Mouse (Mus musculus): ENCODE results near the gene Chst8.

Gene Chst8

DNA sequence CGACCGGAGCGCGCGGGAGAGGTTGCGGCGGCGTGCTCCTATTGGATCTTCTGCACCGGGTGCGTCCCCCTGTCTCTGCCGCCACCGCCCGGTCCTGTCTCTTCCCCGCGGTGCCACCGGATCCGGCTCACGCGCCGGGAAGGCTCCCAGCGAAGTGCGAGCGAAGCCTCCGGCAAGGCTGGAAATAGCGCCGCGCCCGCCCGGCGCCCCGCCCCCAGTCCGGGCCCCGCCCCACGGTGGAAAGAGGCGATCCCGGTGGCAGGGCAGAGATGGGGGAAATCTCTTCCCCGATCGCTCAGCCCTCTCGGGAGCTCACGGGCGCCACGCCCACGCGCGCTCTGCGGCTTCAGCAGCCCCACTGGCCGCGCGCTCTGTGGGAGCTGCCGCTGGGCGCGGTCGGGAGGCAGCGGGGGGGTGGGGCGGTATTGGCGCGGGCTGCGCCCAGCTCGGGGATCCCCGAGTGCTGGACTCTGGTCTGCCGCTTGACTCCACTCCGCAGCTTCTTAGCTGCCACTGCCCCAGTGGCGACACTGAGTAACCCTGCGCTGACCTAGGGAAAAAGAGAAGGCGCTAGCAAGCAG lies at the start of gene Chst8:
TSS of gene Chst8 (minus strand) at position 181 of the 581 bp plus-strand sequence.
- DNase-seq, result peak; percentile 23

- no peak for DNase-seq
Measured at GRCm38 (mm10) chr7:34858291-34858690, 45.8 kb upstream of the Chst8 start.

GRCm38 (mm10) chr7:34854781-34855352 lies 42.4 kb upstream of the Chst8 start:
- no peak for DNase-seq

DNA sequence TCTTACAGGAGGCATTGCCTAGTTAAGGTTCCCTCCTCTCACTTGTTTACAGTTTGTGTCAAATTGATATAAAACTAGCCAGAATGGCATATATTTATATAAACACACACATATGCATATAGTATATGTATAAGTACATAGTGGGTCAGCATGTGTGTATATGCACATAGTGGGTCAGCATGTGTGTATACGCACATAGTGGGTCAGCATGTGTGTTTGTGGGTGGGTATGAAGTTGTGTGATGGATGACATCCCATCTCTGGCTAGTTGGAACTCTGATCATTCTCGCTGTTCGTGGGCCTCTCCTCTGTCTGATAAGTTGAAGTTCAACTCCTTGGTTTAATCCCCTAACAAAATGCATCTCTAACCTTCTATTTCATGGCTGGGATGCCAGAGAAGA lies 40.9 kb upstream of the Chst8 start:
- DNase-seq, result no peak

DNA sequence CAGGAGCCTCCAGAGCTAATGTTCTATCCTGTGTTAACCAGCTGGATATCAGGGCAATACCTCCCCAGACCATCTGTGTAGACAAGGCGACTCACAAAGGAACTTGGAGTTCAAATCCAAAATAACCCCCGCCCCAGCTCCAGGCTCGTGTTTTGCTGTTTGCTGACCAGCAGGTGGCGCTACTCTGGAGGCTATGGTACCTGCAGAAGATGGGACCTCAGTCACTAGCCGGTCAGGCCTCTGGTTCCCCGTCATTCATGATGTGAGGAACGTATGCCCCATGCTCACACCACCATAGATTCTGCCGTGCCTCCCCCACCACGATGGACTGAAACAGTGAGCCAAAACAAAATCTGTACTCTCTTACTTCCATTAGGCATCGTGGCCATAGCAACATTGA lies 37.1 kb upstream of the Chst8 start:
- no peak for DNase-seq

DNA sequence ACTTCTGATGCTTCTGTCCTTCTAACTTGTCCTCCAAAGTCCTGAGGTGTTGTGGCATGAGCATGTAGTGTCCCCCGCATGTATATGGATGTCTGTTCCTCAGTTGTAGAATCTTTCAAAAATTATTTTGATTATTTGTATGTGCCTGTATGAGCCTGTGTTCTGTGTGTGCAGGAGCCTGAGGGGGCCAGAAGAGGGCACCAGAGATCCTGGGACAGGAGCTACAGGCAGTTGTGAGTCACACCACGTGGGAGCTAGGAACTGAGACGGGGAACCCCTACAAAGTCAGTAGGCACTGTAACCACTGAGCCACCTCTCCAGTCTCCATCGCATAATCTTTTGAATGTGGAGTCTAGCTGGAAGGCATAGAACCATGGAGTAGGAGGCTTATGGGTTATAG lies 36.3 kb upstream of the Chst8 start:
- DNase-seq, result no peak

GRCm38 (mm10) chr7:34847900-34848299 lies 35.4 kb upstream of the Chst8 start:
- DNase-seq, result no peak

- no peak for DNase-seq
Measured at GRCm38 (mm10) chr7:34847410-34847809, 34.9 kb upstream of the Chst8 start.

DNA sequence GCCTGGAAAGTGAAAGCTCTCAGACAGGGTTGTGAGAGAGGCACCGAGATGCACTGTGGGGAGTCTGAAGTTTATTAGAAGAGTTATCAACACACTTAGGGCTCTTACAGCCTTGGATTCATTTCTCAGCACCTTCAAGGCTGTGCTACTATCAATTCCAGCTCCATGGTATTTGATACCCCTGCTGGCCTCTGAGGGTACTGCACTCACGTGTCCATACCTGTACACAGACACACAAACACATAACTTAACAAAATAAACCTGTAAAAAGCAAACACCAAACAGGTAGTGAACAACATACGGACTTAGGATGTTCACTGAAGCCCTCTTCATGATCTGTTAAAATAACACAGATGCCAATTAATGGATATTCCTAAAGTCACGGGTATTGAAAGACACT lies 26.2 kb upstream of the Chst8 start:
- DNase-seq, result no peak

DNA sequence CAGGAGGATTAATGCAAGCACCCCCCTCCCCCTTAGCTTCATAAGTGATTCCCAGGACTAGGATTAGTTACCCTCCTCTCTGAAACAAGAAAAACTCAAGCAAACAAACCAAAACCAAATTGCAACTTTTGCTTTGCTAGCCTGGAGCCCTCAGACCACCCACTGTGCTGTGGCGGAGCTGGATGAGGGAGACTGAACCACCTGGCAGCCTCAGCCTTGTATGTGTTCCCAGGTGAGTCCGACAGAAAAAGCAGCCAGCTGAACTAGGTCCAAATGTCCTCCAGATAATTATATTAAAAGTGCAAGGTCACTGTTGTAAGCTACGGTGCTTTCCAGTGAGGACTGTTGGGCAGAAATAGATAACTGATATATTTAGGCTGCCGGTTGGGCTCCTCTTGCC lies 25.7 kb upstream of the Chst8 start:
- no peak for DNase-seq

DNA sequence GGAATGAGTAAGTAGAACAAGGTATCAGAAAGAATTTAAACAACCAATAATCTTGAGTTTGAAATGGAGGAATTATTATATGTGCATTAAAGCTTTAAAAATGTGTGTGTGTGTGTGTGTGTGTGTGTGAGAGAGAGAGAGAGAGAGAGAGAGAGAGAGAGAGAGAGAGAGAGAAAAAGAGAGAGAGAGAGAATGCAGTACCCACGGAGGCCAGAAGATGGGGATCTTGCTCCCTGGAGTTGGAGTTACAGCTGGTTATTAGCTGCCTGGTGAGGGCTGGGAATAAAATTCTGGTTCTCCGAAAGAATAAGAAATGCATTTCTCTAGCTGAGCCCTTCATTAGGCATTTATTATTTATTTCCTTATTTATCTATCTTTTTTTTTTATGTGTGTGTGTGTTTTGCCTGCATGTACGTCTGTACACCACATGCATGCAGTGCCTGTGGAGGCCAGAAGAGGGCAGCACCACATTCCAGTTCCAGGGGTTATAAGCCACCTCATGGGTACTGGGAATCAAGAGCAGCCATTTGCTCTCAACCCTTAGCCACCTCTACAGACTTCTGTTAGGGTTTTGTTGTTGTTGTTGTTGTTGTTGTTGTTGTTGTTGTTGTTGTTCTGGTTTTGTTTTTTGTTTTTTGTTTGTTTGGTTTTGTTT lies 13.9 kb upstream of the Chst8 start:
- DNase-seq, result no peak

DNA sequence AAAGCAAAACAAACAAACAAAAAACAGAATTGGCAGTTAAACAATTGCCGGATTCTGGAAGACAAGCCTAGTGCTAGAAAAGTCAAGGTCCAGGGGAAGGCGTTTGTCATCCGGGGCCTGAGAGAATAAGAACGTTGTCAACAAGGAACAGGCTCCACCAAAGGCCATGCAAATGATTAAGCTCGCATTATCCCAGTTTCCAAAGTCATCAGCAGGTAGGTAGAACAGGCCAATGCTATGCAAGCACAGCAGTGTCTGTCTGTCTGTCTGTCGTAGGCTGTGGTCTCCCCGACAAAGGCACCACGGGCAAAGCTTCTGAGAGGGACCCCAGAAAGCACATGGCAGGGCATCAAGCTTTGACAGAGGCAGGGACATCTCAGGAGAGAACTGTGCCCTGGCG lies 9.1 kb upstream of the Chst8 start:
- DNase-seq, result no peak

DNA sequence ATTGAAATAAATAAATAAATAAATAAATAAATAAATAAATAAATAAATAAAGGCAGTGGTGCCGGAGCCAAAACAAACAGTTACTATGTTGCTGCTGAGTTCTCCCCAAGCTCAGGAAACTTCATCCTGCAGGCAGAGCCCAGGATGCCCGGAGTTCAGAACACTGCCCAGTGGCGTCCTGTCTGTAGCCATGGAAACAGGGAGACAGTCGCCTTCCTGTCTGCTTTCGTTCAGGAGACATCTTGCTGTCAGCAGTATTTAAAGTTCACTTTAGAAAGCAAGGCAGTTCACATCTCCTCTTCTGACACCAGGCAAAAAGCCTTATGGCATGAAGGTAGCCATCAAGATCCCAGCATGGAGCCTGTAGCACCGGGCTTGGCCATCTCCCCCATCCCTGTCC lies 8.0 kb upstream of the Chst8 start:
- DNase-seq, result no peak

- no peak for DNase-seq
Measured at GRCm38 (mm10) chr7:34819796-34820195, 7.3 kb upstream of the Chst8 start.

DNA sequence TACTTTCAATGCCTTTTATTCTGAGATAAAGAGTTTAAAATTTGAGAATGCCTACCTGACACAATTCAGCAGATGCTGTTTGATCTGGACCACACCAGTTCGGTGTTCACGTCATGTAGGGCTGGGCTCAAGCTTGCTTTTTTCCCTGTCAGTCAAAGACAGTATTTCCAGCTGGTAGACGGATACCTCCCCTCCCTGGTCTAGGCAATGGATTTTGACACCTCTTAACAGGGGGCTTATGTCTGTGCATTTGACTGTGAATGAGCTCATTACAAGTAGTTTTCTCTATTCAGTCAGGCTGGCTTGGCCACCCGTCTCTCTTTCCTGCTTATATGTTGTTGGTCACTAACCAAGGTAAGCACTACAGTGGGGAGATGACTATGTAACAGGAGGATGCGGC lies 6.1 kb upstream of the Chst8 start:
- DNase-seq, result no peak

DNA sequence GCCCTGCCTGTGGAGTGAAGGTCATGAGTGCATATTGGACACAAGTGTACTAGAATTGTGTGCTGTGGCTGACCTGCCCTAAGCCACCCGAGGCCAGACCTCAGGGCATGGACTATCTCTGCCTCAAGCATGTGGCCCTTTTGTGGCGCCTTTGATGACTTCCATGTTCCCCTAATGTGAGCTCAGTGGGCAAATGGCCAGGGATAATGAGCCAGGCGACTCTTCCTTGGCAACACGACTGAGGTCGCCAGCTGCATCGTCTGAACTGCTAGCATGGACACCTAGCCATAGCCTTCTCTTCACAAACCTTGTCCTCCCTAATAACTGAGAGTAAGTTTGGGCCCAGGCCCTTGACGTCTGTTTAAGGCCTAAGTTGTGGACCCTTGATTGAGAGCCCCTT lies 4.5 kb upstream of the Chst8 start:
- DNase-seq, result no peak

GRCm38 (mm10) chr7:34814801-34815200 lies 2.3 kb upstream of the Chst8 start:
- no peak for DNase-seq

DNA sequence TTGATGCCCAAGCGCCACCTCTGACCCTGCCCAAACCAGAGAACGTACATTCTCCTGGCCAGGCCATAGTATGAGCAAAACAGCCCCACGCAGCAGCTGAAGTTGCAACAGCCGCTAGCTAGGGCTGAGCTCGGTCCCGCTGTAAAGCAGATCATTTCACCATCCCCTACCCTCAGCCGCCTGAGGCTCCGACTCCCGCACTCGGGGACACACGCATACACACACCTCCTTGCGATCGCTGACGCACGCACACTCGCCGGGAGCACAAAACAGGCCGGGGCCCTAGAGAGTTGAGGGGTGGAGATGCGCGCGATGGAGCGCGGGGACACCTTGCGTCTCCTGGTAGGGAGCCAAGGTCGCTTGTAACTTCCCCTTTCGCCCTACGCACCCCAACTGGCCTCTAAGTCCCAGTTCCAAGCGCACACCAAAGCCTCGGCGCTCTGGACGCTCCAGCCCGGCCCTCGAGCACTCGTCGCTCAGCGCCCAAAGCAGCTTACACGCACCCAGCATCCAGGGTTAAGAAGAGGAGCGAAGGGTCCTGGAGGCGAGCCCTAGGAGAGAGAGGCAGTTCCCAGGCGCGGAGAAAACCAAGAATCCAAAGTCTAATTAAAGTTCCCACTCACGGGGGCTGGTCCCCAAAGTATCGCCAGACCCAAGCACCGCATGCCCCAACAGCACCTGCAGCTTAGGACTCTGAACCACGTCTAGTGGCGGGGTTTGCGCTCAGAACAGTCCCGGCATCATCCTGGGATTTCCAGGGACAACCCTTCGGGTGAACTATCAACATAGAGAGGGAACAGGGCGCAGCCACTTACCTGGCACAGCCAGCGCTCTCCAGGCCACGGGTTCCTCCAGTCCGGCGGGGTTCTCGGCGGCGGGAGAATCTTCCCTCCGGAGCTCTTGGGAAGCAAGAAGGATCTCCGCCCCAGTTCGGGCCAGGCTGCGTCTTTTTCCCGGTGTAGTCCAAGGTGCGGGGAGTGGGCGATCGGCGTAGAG lies 682 bp downstream of the Chst8 start:
- no peak for DNase-seq

- no peak for DNase-seq
Measured at GRCm38 (mm10) chr7:34811060-34811459, 1.5 kb downstream of the Chst8 start.

DNA sequence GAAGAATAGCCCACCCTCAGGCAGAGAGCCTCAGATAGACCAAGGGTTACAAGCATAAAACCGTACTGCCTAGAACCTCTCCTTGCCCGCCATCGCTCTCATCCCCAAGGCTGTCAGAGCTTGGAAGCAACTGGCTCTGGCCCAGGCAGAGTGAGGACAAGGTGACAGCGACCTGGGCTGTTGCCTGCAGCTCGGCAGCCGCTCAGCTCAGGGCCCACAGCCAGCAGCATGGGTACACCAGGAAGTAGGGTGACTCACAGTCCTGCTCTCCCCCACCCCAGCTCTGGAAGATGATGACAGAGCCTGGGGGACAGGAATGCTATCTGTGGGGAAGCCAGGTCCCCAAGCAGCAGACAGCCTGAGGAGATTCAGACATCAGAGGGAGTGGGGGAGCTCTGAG lies 6.2 kb downstream of the Chst8 start:
- peak; percentile 23 for DNase-seq

GRCm38 (mm10) chr7:34805691-34806205 lies 6.8 kb downstream of the Chst8 start:
- DNase-seq, result no peak

- no peak for DNase-seq
Measured at GRCm38 (mm10) chr7:34805042-34805441, 7.5 kb downstream of the Chst8 start.

- DNase-seq, result no peak
Measured at GRCm38 (mm10) chr7:34799950-34800511, 12.5 kb downstream of the Chst8 start.

All from cerebellum, adult 11-12 months (tissue).